Mouse (Mus musculus) adrenal gland, adult 8-10 months (tissue): Measurements from ENCODE around the gene Abt1. TPM values are rescaled to one million over a fixed set of nuclear protein-coding genes. Genes with fewer than 3 reads are reported as not detected.

Experiments
- DNase-seq: peaks from one replicate; pipeline ENCODE4 v3.0.0; 2022
- total RNA-seq, 4 experiments: library from RNA; stranded (reverse); gene quantifications; 2 replicates each; pipeline ENCODE4 v1.2.4; 2022

The Abt1 gene
- total RNA-seq, 4 experiments from 2014 or later, result 6.5 to 7.8 (median 7.1) TPM

GRCm38 (mm10) chr13:23437908-23438307 lies 14.2 kb upstream of the Abt1 start:
- DNase-seq, result peak; percentile 86

- DNase-seq, result no peak
These were observed 13.5 kb upstream of the Abt1 start for GRCm38 (mm10) chr13:23436861-23437822.

- no peak for DNase-seq
These were observed 12.6 kb upstream of the Abt1 start for GRCm38 (mm10) chr13:23436231-23436661.

GRCm38 (mm10) chr13:23435676-23436075 lies 12.0 kb upstream of the Abt1 start:
- DNase-seq, result no peak

GRCm38 (mm10) chr13:23435241-23435640 lies 11.6 kb upstream of the Abt1 start:
- DNase-seq, result no peak

GRCm38 (mm10) chr13:23434426-23434825 lies 10.8 kb upstream of the Abt1 start:
- DNase-seq, result no peak

GRCm38 (mm10) chr13:23433801-23434200 lies 10.1 kb upstream of the Abt1 start:
- DNase-seq, result no peak

- DNase-seq, result no peak
These were observed 9.5 kb upstream of the Abt1 start for GRCm38 (mm10) chr13:23433206-23433605.

GRCm38 (mm10) chr13:23432562-23433201 lies 9.0 kb upstream of the Abt1 start:
- peak; percentile 94 for DNase-seq

- DNase-seq, result peak; percentile 72
These were observed 7.7 kb upstream of the Abt1 start for GRCm38 (mm10) chr13:23431351-23431771.

GRCm38 (mm10) chr13:23430734-23431133 lies 7.1 kb upstream of the Abt1 start:
- DNase-seq, result peak; percentile 83

- no peak for DNase-seq
These were observed 6.2 kb upstream of the Abt1 start for GRCm38 (mm10) chr13:23429771-23430380.

- DNase-seq, result no peak
These were observed 4.7 kb upstream of the Abt1 start for GRCm38 (mm10) chr13:23428166-23428993.

GRCm38 (mm10) chr13:23427401-23427910 lies 3.8 kb upstream of the Abt1 start:
- no peak for DNase-seq

GRCm38 (mm10) chr13:23426922-23427321 lies 3.3 kb upstream of the Abt1 start:
- DNase-seq, result no peak

GRCm38 (mm10) chr13:23426335-23426734 lies 2.7 kb upstream of the Abt1 start:
- DNase-seq, result no peak

- DNase-seq, result peak; percentile 47
These were observed 1.8 kb upstream of the Abt1 start for GRCm38 (mm10) chr13:23425505-23425904.

- peak; percentile 89 for DNase-seq
These were observed 1.0 kb upstream of the Abt1 start for GRCm38 (mm10) chr13:23424494-23425325.

- DNase-seq, result no peak
These were observed 350 bp upstream of the Abt1 start for GRCm38 (mm10) chr13:23424052-23424380.

GRCm38 (mm10) chr13:23422351-23422750 lies 1.3 kb downstream of the Abt1 start:
- DNase-seq, result no peak
